Mouse (Mus musculus): ENCODE measurements around the gene Fuca1.

DNA sequence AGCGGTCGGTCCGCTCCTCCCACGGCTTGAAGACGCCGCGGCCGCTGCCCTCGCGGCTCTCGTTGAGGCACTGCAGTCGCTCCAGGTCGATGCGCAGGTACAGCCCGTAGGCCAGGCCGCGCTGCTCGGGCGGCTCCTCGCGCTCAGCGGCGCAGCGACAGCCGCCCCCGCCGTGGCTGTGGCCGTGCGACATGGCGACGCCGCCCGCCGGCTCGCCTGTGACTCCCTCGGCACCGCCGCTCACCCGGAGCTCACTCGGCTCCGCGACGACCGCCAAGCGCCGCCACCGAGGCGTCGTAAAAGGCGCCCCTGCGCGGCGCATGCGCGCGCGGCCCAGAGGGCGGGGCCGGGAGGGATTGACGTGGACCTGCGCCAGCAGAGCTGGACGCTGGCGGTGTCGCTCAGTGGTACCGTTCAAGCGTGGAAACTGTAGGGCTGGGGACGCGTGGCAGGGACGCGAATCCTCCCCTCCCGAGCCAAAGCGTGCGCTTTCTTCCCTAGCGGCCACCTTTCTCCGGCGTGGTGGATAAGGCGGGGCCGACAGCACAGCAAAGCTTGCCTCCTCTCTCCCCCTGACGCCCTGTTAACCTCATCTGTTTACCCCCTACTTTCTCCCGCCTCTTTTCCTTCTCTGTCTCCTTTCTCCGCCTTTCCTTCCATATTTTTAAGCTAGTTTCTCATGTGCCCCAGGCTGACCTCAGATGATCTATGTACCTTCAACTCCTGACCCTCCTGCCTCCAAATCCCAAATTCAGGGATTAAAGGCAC, 66.6 kb downstream of the Fuca1 start, which contains the start of gene Pithd1:
- TF ChIP-seq FLI1 (IDR thresholded peaks at IDR 0.05; ENCODE audit: low read length) (no peak), GATA1 (IDR thresholded peaks at IDR 0.05; ENCODE audit: borderline replicate concordance, low read length) (no peak)

Data from megakaryocyte, embryonic 14.5 days (primary cell).